Mouse (Mus musculus) liver, embryonic 11.5 days (tissue): ENCODE results near the gene Ror2. TPM values are rescaled to one million over a fixed set of nuclear protein-coding genes. Genes with fewer than 3 reads are reported as not detected.

Experiments used
- ATAC-seq: fragments of 200-750 bp; cut with Nextera tagmentation; replicated peaks from 2 replicates; pipeline ENCODE4 v1.8.0; 2017; ENCODE audit warnings: moderate number of reproducible peaks, mild to moderate bottlenecking, moderate TSS enrichment, moderate library complexity; ENCODE audit not compliant: low FRiP score
- DNase-seq: peaks from one replicate; pipeline ENCODE4 v3.0.0-alpha.2; 2017; ENCODE audit warnings: low spot score
- H3K27ac ChIP-seq: fragments of 300-500 bp; sonication (generic); 2 replicates; pipeline ENCODE4 v1.5.1; 2014; ENCODE audit warnings: mild to moderate bottlenecking, low read depth, low read length, control low read depth
- H3K27me3 ChIP-seq: fragments of 300-500 bp; sonication (generic); replicated peaks from 2 replicates; pipeline ENCODE4 v1.6.1; 2014; ENCODE audit warnings: low read length, mixed read lengths; ENCODE audit not compliant: control insufficient read depth, insufficient read depth
- H3K36me3 ChIP-seq: fragments of 300-500 bp; sonication (generic); 2 replicates; pipeline ENCODE4 v1.6.1; 2014; ENCODE audit warnings: mild to moderate bottlenecking, low read length, moderate library complexity, mixed read lengths; ENCODE audit not compliant: control insufficient read depth, insufficient read depth
- H3K4me1 ChIP-seq: fragments of 300-500 bp; sonication (generic); replicated peaks from 2 replicates; pipeline ENCODE4 v1.6.1; 2014; ENCODE audit warnings: low read length, mixed read lengths; ENCODE audit not compliant: control insufficient read depth, insufficient read depth
- H3K4me2 ChIP-seq: fragments of 300-500 bp; sonication (generic); 2 replicates; pipeline ENCODE4 v1.6.1; 2014; ENCODE audit warnings: mild to moderate bottlenecking, control low read depth, moderate library complexity
- H3K4me3 ChIP-seq: fragments of 300-500 bp; sonication (generic); 2 replicates; pipeline ENCODE4 v1.5.1; 2014; ENCODE audit warnings: low read depth, low read length, control low read depth
- H3K9ac ChIP-seq: fragments of 300-500 bp; sonication (generic); 2 replicates; pipeline ENCODE4 v1.6.1; 2014; ENCODE audit warnings: low read depth, low read length, control low read depth
- H3K9me3 ChIP-seq: fragments of 300-500 bp; sonication (generic); 2 replicates; pipeline ENCODE4 v1.6.1; 2016; ENCODE audit warnings: low read length, inconsistent platforms, mixed read lengths; ENCODE audit not compliant: control insufficient read depth
- WGBS: fragments of 180-500 bp; shearing (Covaris S2); extraction: QIAGEN DNeasy Blood & Tissue Kit; methylation state at CpG from one replicate; pipeline ENCODE4 v1.1.7; 2014; 5-methylcytosine and 5-hydroxymethylcytosine counted together
- polyA plus RNA-seq: library from polyadenylated mRNA; unstranded; fragments of >200 nt; fragmentation: Nextera tagmentation; extraction: Ambion mirVana; gene quantifications from 2 replicates; pipeline ENCODE4 v1.2.1, GENCODE M21; 2014

The Ror2 gene
- polyA plus RNA-seq, 1 experiment from 2014 or later: 4.3 TPM

DNA sequence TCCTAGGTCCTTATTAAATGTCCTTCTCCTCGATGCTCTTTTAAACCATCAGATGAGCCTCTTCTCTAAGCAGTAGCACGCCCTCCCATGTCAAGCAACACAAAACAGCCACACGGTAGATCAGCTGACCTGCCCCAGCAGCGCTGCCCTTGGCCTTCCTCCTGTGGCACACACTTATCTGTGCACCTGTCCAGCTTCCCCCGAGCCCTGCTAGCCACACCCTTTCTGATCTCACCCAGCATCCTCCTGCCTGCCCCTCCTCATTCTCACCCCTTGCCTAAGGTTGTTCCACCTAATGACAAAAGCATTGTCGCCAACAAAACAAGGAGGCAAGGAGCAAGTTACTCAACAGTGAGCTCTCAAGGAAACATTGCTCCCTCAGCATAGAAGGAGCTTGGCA, 18.1 kb downstream of the Ror2 start:
- Histone ChIP-seq H3K9me3 (no peaks in the 10 kb centered on the region), H3K4me2 (no peak overlapping the region), H3K4me3 (no peak overlapping the region), H3K4me1 (no peaks in the 10 kb centered on the region), H3K36me3 (no peaks in the 10 kb centered on the region), H3K27ac (no peak overlapping the region), H3K9ac (no peak overlapping the region), H3K27me3 (no peaks in the 10 kb centered on the region)
- 64% methylated on average over 6 of the region's 6 CpGs for WGBS
- DNase-seq (no peak), ATAC-seq (no peak)

- no peak overlapping the region for H3K9ac ChIP-seq
- H3K4me3 ChIP-seq: no peak overlapping the region
- no peaks in the 10 kb centered on the region for H3K36me3 ChIP-seq
- H3K4me1 ChIP-seq: no peaks in the 10 kb centered on the region
- no peaks in the 10 kb centered on the region for H3K27me3 ChIP-seq
- no peak for ATAC-seq
- WGBS: 82% methylated on average over 4 of the region's 4 CpGs
- no peak overlapping the region for H3K27ac ChIP-seq
- no peak for DNase-seq
- no peaks in the 10 kb centered on the region for H3K9me3 ChIP-seq
- H3K4me2 ChIP-seq: no peak overlapping the region
Observed at GRCm38 (mm10) chr13:53267155-53267554, 18.8 kb downstream of the Ror2 start.

GRCm38 (mm10) chr13:53266543-53266951, 19.4 kb downstream of the Ror2 start:
- WGBS: 84% methylated on average over 8 of the region's 8 CpGs
- no peaks in the 10 kb centered on the region for H3K36me3 ChIP-seq
- no peak overlapping the region for H3K27ac ChIP-seq
- no peak overlapping the region for H3K9ac ChIP-seq
- DNase-seq: no peak
- no peaks in the 10 kb centered on the region for H3K9me3 ChIP-seq
- H3K4me1 ChIP-seq: no peaks in the 10 kb centered on the region
- no peaks in the 10 kb centered on the region for H3K27me3 ChIP-seq
- ATAC-seq: no peak
- H3K4me3 ChIP-seq: no peak overlapping the region
- no peak overlapping the region for H3K4me2 ChIP-seq

GRCm38 (mm10) chr13:53264896-53265295, 21.0 kb downstream of the Ror2 start:
- H3K27me3 ChIP-seq: no peaks in the 10 kb centered on the region
- ATAC-seq (no peak), DNase-seq (no peak)
- WGBS: 82% methylated on average over 4 of the region's 4 CpGs
- H3K9ac ChIP-seq: no peak overlapping the region
- no peaks in the 10 kb centered on the region for H3K36me3 ChIP-seq
- no peaks in the 10 kb centered on the region; the same call in 1 of the 2 replicates for H3K4me1 ChIP-seq
- H3K27ac ChIP-seq: no peak overlapping the region
- no peaks in the 10 kb centered on the region for H3K9me3 ChIP-seq
- no peak overlapping the region for H3K4me2 ChIP-seq
- no peak overlapping the region for H3K4me3 ChIP-seq

DNA sequence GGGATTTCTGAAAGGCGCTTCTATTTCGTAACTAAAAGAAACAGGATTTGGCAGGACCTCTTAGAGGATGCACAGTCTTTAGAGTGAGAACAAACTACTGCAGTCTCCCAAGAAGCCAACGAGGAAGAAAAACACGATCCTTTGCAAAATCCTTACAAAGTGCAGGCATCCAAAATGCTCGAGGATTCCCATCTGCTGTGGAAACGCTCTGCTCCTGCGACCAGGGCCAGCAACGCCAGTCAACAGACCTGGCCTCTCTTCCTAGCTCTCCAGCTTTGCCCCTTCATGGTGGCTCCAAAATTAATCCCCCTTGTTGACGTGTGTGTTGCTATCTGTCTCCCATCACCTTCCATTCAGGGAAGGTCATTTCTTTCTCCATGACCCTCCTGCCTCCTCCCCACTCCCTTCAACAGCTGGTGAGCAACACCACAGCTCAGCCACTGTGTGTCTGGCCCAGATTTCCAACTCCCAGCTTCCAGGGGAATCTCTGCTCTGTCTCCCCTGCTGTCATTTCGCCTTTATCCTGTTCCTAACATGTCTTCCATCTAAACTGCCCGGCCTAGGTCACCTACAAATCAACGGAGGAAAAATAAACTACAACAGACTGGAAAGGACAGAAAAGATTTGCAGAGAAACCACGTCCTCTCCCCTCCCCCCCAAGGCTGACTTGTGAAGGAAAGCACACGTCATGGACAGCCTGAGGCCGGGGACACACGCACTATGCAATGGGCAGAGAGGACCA, 23.2 kb downstream of the Ror2 start:
- WGBS: 55% methylated on average over 16 of the region's 16 CpGs
- Histone ChIP-seq H3K9ac (no peak overlapping the region), H3K4me1 (no peaks in the 10 kb centered on the region; the same call in 1 of the 2 replicates), H3K4me2 (no peak overlapping the region), H3K27ac (no peak overlapping the region), H3K36me3 (no peaks in the 10 kb centered on the region), H3K27me3 (no peaks in the 10 kb centered on the region), H3K4me3 (no peak overlapping the region), H3K9me3 (no peaks in the 10 kb centered on the region)
- ATAC-seq: no peak
- no peak for DNase-seq

DNA sequence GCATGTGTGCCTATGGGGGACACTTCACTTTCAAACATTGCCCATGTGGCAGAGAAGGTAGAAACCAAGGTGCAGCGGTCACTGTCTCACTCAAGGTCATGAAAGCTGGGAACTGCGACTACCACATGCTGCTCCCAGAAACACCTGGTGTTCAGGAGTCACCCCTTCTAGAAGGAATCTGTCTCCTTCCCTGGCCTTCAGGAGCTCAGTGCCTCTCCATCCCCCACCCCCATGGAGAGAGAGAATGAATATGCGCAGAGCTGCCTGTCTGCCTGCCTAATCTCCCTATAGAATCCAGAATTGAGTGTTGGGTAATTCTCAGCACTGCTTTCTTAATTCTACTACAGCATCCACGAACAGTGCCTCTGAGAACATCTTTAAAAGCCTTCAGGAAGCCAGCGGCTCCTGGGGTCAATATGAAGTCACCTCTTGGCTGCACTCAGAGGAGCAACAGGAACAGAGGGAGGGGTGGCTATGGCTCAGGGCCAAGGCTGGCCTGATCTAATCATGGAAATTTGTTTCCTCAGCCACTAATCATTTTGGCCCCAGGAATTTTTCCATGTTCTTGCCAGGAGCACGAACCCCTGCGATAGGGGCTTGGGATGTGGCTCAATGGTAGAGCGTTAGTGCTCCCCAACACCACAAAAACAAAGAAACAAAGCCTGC, 24.7 kb downstream of the Ror2 start:
- Histone ChIP-seq H3K4me2 (no peak overlapping the region), H3K36me3 (no peaks in the 10 kb centered on the region), H3K27me3 (no peaks in the 10 kb centered on the region), H3K9me3 (no peaks in the 10 kb centered on the region), H3K9ac (no peak overlapping the region), H3K4me1 (peaks cover 4% of the 10 kb centered on the region; the same call in 1 of the 2 replicates), H3K4me3 (no peak overlapping the region), H3K27ac (no peak overlapping the region)
- 67% methylated on average over 8 of the region's 8 CpGs for WGBS
- DNase-seq: no peak
- ATAC-seq: no peak

DNA sequence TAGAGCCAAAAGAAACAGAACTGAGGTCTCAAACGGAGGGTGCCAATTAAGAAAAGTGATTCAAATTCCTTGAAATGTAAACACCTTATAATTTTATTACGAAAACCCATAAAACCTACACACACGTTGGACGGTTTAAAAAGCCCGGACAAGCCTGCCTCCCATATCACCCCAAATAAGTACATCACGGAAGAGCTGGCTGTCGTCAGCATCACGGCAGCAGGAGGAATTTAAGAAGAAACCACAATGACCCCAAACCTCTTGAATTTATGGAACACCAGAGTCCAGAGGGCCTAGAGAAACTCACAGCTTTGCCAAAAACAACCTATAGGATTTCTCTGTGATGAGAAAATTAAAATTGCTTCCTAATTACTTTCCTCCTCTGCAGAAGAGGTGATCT, 27.0 kb downstream of the Ror2 start:
- Histone ChIP-seq H3K9me3 (no peaks in the 10 kb centered on the region), H3K27me3 (no peaks in the 10 kb centered on the region), H3K9ac (no peak overlapping the region), H3K36me3 (no peaks in the 10 kb centered on the region), H3K4me1 (peaks cover 4% of the 10 kb centered on the region; the same call in 1 of the 2 replicates), H3K4me2 (no peak overlapping the region), H3K4me3 (no peak overlapping the region), H3K27ac (no peak overlapping the region)
- WGBS: 69% methylated on average over 8 of the region's 8 CpGs
- DNase-seq (no peak), ATAC-seq (no peak)

- no peaks in the 10 kb centered on the region for H3K27me3 ChIP-seq
- peaks cover 4% of the 10 kb centered on the region; the same call in 1 of the 2 replicates for H3K4me1 ChIP-seq
- DNase-seq: no peak
- ATAC-seq: no peak
- H3K4me3 ChIP-seq: no peak overlapping the region
- H3K9ac ChIP-seq: no peak overlapping the region
- 70% methylated on average over 4 of the region's 4 CpGs for WGBS
- H3K9me3 ChIP-seq: no peaks in the 10 kb centered on the region
- no peaks in the 10 kb centered on the region for H3K36me3 ChIP-seq
- H3K4me2 ChIP-seq: no peak overlapping the region
- H3K27ac ChIP-seq: no peak overlapping the region
Observed at GRCm38 (mm10) chr13:53258497-53258896, 27.4 kb downstream of the Ror2 start.

DNA sequence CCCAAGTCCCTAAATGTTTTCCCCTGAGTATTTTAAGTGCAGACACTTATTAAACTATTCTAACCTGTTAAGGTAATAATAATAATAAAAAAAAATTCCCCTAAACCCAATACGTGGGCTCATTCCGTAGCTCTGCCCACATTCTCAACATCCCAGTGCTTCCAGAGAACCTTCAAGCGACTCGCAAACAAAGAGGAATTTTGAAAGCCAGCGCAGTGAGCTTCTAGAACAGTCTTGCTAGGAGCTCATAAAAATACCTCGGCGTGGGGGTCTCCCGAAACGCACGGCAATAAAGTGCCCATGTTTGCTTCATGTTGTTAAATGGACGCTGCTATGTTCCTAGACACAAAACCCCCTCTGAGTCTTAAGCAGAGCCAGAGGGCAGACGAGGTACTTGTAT, 32.7 kb downstream of the Ror2 start:
- no peaks in the 10 kb centered on the region for H3K9me3 ChIP-seq
- H3K9ac ChIP-seq: no peak overlapping the region
- no peaks in the 10 kb centered on the region for H3K36me3 ChIP-seq
- no peaks in the 10 kb centered on the region for H3K27me3 ChIP-seq
- H3K4me1 ChIP-seq: peaks cover 4% of the 10 kb centered on the region
- ATAC-seq (no peak), DNase-seq (no peak)
- no peak overlapping the region for H3K27ac ChIP-seq
- WGBS: 87% methylated on average over 12 of the region's 12 CpGs
- H3K4me2 ChIP-seq: no peak overlapping the region
- H3K4me3 ChIP-seq: no peak overlapping the region
